Mouse (Mus musculus): ENCODE measurements around the gene Gm15557. TPM values are rescaled to one million over a fixed set of nuclear protein-coding genes. Genes with fewer than 3 reads are reported as not detected.
"Not testable (repeated sequence)": the region's sequence is repeated elsewhere in the genome, so short reads cannot be mapped to it uniquely, and the experiment has no call there.

Gm15557 gene
- not detected for total RNA-seq (2021)
- long read RNA-seq, experiment 1 = 0 reads
- long read RNA-seq, experiment 2 = 0 reads

GRCm38 (mm10) chr2:155940681-155941080 lies at the start of gene Gm15557:
Gm15557 (plus strand) TSS chr2:155940728.
- DNase-seq = no peak

GRCm38 (mm10) chr2:155894307-155895045 lies 46.1 kb upstream of the Gm15557 start:
- no peak for DNase-seq

GRCm38 (mm10) chr2:155895046-155895735 lies 45.3 kb upstream of the Gm15557 start:
- no peak for DNase-seq

GRCm38 (mm10) chr2:155902989-155903631 lies 37.4 kb upstream of the Gm15557 start:
- DNase-seq = peak; percentile 46

- DNase-seq = no peak
These were observed 36.9 kb upstream of the Gm15557 start for GRCm38 (mm10) chr2:155903632-155904008.

- no peak for DNase-seq
These were observed 25.8 kb upstream of the Gm15557 start for GRCm38 (mm10) chr2:155914684-155915083.

GRCm38 (mm10) chr2:155923143-155923542 lies 17.4 kb upstream of the Gm15557 start:
- no peak for DNase-seq

GRCm38 (mm10) chr2:155925213-155925612 lies 15.3 kb upstream of the Gm15557 start:
- DNase-seq = not testable (repeated sequence)

GRCm38 (mm10) chr2:155928711-155929345 lies 11.7 kb upstream of the Gm15557 start:
- no peak for DNase-seq

- peak; percentile 86 for DNase-seq
These were observed 10.7 kb upstream of the Gm15557 start, which contains the start of gene Uqcc1 for GRCm38 (mm10) chr2:155929531-155930442. Uqcc1 (minus strand) TSS chr2:155930310.

- DNase-seq = no peak
These were observed 515 bp upstream of the Gm15557 start for GRCm38 (mm10) chr2:155939897-155940529.

- peak; percentile 78 for DNase-seq
These were observed 1.3 kb downstream of the Gm15557 start for GRCm38 (mm10) chr2:155941697-155942442.

GRCm38 (mm10) chr2:155943463-155943862 lies 2.9 kb downstream of the Gm15557 start:
- DNase-seq = no peak

- no peak for DNase-seq
These were observed 4.2 kb downstream of the Gm15557 start for GRCm38 (mm10) chr2:155944685-155945084.

GRCm38 (mm10) chr2:155945124-155945523 lies 4.6 kb downstream of the Gm15557 start, which contains the start of gene Gdf5:
Gdf5 (minus strand) TSS chr2:155945367.
- DNase-seq = no peak

GRCm38 (mm10) chr2:155945580-155945979 lies 5.1 kb downstream of the Gm15557 start:
- DNase-seq = no peak

GRCm38 (mm10) chr2:155946069-155946468 lies 5.5 kb downstream of the Gm15557 start:
- DNase-seq = peak; percentile 87

- no peak for DNase-seq
These were observed 6.0 kb downstream of the Gm15557 start for GRCm38 (mm10) chr2:155946499-155946898.

GRCm38 (mm10) chr2:155947390-155948002 lies 7.0 kb downstream of the Gm15557 start:
- no peak for DNase-seq

- no peak for DNase-seq
These were observed 8.8 kb downstream of the Gm15557 start for GRCm38 (mm10) chr2:155949362-155949761.

Data from gastrocnemius, postnatal 10 days (tissue).